Mouse (Mus musculus) neural tube, embryonic 13.5 days (tissue): ENCODE data around the gene Ppp1r15b. TPM values are rescaled to one million over a fixed set of nuclear protein-coding genes. Genes with fewer than 3 reads are reported as not detected.

Source experiments
- ATAC-seq: fragments of 200-750 bp; cut with Nextera tagmentation; 2 replicates; pipeline ENCODE4 v1.8.0; 2017; ENCODE audit warnings: low read depth, mild to moderate bottlenecking, moderate TSS enrichment, moderate library complexity
- H3K27ac ChIP-seq: fragments of 300-500 bp; sonication (generic); replicated peaks from 2 replicates; pipeline ENCODE4 v1.5.1; 2015; ENCODE audit warnings: moderate library complexity, mild to moderate bottlenecking, inconsistent platforms
- H3K27me3 ChIP-seq: fragments of 300-500 bp; sonication (generic); 2 replicates; pipeline ENCODE4 v1.6.1; 2015; ENCODE audit warnings: mild to moderate bottlenecking, inconsistent platforms
- H3K36me3 ChIP-seq: fragments of 300-500 bp; sonication (generic); 2 replicates; pipeline ENCODE4 v1.6.1; 2015; ENCODE audit warnings: mild to moderate bottlenecking, inconsistent platforms
- H3K4me1 ChIP-seq: fragments of 300-500 bp; sonication (generic); replicated peaks from 2 replicates; pipeline ENCODE4 v1.6.1; 2015; ENCODE audit warnings: inconsistent platforms
- H3K4me2 ChIP-seq: fragments of 300-500 bp; sonication (generic); 2 replicates; pipeline ENCODE4 v1.6.1; 2015; ENCODE audit warnings: inconsistent platforms, mild to moderate bottlenecking, moderate library complexity
- H3K4me3 ChIP-seq: fragments of 300-500 bp; sonication (generic); 2 replicates; pipeline ENCODE4 v1.5.1; 2015; ENCODE audit warnings: mild to moderate bottlenecking, inconsistent platforms
- H3K9ac ChIP-seq: fragments of 300-500 bp; sonication (generic); 2 replicates; pipeline ENCODE4 v1.6.1; 2015; ENCODE audit warnings: moderate library complexity, mild to moderate bottlenecking, inconsistent platforms
- H3K9me3 ChIP-seq: fragments of 300-500 bp; sonication (generic); 2 replicates; pipeline ENCODE4 v1.6.1; 2016; ENCODE audit warnings: inconsistent platforms
- WGBS: fragments of 180-500 bp; shearing (Covaris S2); methylation state at CpG from one replicate; pipeline ENCODE4 v1.1.7; 2015; 5-methylcytosine and 5-hydroxymethylcytosine counted together
- polyA plus RNA-seq: library from polyadenylated mRNA; unstranded; fragments of >200 nt; fragmentation: Nextera tagmentation; extraction: Ambion mirVana; gene quantifications from 2 replicates; pipeline ENCODE4 v1.2.1, GENCODE M21; 2015

Gene Ppp1r15b
- polyA plus RNA-seq: 27.8 and 30.8 TPM in 2 replicates

- WGBS: under 1% methylated on average over 72 of the region's 72 CpGs
- Histone ChIP-seq H3K27ac (peak within 1 kb of the TSS; percentile 97), H3K27me3 (no peaks in the 10 kb centered on the region), H3K36me3 (0 out of 2 replicates have a peak, but pooled peaks cover 3% of the 10 kb centered on the region), H3K9me3 (no peaks in the 10 kb centered on the region), H3K4me3 (peak within 1 kb of the TSS; percentile 91), H3K4me1 (peaks cover 52% of the 10 kb centered on the region), H3K4me2 (peak within 1 kb of the TSS; percentile 97), H3K9ac (peak within 1 kb of the TSS; percentile 97)
- ATAC-seq: peak; percentile 99
Measured at GRCm38 (mm10) chr1:133130638-133131560, at the start of gene Ppp1r15b. Gene Ppp1r15b, plus strand, starts transcription at chr1:133131143.

DNA sequence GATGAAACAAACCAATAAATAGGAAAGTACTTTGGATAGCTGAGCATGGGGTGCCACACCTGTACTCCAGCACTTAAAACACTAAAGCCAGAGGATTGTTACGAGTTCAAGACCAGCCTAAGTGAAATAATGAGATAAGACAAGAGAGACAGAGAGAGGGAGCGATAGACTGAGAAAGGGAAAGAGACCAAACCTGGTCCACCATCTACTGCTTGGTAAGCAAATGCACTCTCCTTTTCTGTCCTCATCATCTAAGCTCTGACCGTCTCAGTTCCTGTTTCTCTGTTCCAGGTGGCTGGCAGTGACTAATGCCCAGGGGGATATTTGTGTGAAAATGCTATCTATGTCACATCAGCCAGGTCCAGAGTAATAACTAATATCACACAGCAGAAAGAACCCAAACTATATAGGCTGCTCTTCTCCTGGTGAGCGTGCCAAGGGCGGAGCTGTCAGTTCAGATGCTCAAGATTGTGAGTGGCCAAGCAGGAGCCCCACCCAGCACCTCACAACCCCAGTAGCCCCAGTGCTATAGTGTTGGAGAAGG is 47.9 kb upstream of the Ppp1r15b start:
- Histone ChIP-seq H3K9ac (no peak overlapping the region), H3K36me3 (peaks cover 60% of the 10 kb centered on the region), H3K27me3 (peaks cover 3% of the 10 kb centered on the region; the same call in 1 of the 2 replicates), H3K4me3 (no peak overlapping the region), H3K4me2 (no peak overlapping the region), H3K4me1 (peaks cover 33% of the 10 kb centered on the region), H3K27ac (no peak overlapping the region), H3K9me3 (no peaks in the 10 kb centered on the region)
- 90% methylated on average over 5 of the region's 5 CpGs for WGBS
- no peak for ATAC-seq

- Histone ChIP-seq H3K36me3 (peaks cover 66% of the 10 kb centered on the region), H3K9ac (no peak overlapping the region), H3K4me2 (no peak overlapping the region), H3K4me3 (no peak overlapping the region), H3K27ac (no peak overlapping the region), H3K27me3 (peaks cover 3% of the 10 kb centered on the region; the same call in 1 of the 2 replicates), H3K9me3 (no peaks in the 10 kb centered on the region), H3K4me1 (peaks cover 27% of the 10 kb centered on the region)
- 79% methylated on average over 11 of the region's 11 CpGs for WGBS
- no peak for ATAC-seq
Measured at GRCm38 (mm10) chr1:133083942-133084625, 46.9 kb upstream of the Ppp1r15b start.

DNA sequence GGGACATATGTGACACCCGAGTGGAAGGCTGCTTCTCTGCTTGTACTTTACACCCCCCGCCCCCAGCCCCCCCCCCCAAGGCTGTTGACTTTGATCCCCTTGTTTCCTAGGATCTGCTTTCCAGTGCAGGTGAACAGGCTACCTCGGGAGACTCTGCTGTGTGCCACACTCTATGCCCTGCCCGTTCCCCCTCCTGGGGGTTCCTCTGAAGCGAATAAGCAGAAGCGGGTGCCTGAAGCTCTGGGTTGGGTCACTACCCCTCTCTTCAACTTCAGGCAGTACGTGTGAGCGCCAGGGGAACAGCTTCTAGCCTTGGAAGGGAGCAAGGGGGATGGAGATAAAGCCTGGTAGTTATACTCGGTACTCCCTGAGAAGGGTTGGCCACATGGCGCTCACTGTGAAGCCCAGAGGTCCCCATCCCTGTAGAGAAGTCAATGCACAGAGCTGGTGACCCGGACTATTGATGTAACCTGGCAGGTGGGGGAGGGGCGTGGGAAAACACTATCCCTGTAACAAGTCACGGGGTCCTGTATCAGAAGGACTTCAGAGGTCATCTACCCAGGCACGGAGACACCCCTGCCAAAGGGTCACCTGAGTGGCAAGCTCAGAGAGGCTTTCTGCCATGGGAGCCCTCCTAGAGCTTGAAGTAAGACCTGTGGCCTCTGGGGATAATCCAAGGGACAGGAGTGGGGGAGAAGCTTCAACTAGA is 46.1 kb upstream of the Ppp1r15b start:
- Histone ChIP-seq H3K4me1 (peaks cover 21% of the 10 kb centered on the region), H3K27ac (no peak overlapping the region), H3K36me3 (peaks cover 73% of the 10 kb centered on the region), H3K4me3 (no peak overlapping the region), H3K9ac (no peak overlapping the region), H3K4me2 (no peak overlapping the region), H3K27me3 (peaks cover 3% of the 10 kb centered on the region; the same call in 1 of the 2 replicates), H3K9me3 (no peaks in the 10 kb centered on the region)
- no peak for ATAC-seq
- 81% methylated on average over 14 of the region's 14 CpGs for WGBS

DNA sequence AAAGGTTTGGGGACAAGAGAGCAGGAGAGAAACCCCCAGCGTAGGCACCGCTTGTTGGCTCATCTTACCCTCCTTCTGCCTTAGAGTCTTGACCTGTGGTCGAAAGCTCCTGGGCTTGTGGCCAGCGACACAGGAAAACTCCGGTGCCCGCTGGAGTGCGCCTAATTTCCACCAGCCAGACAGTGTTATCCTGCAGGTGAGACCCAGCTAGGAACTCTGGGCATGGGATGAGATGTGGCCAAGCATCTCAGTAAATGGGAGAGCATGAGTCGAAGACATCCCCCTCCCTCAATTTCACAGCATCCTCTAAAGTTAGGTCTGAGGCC is 45.6 kb upstream of the Ppp1r15b start:
- Histone ChIP-seq H3K36me3 (peaks cover 78% of the 10 kb centered on the region), H3K27me3 (peaks cover 3% of the 10 kb centered on the region; the same call in 1 of the 2 replicates), H3K9me3 (no peaks in the 10 kb centered on the region), H3K4me1 (peaks cover 16% of the 10 kb centered on the region), H3K9ac (no peak overlapping the region), H3K4me2 (no peak overlapping the region), H3K4me3 (no peak overlapping the region), H3K27ac (no peak overlapping the region)
- no peak for ATAC-seq
- WGBS: 93% methylated on average over 8 of the region's 8 CpGs

GRCm38 (mm10) chr1:133086804-133087203 is 44.1 kb upstream of the Ppp1r15b start:
- Histone ChIP-seq H3K4me3 (no peak overlapping the region), H3K27me3 (peaks cover 3% of the 10 kb centered on the region; the same call in 1 of the 2 replicates), H3K27ac (peak overlapping the region; percentile 49; the same call in 1 of the 2 replicates), H3K4me1 (peaks cover 9% of the 10 kb centered on the region), H3K9me3 (no peaks in the 10 kb centered on the region), H3K9ac (no peak overlapping the region), H3K36me3 (peaks cover 80% of the 10 kb centered on the region), H3K4me2 (no peak overlapping the region)
- no peak for ATAC-seq
- 89% methylated on average over 10 of the region's 10 CpGs for whole genome bisulfite sequencing

- Histone ChIP-seq H3K27ac (peak overlapping the region; percentile 49), H3K27me3 (peaks cover 2% of the 10 kb centered on the region; the same call in 1 of the 2 replicates), H3K9ac (no peak overlapping the region), H3K4me1 (peaks cover 9% of the 10 kb centered on the region), H3K9me3 (no peaks in the 10 kb centered on the region), H3K4me3 (no peak overlapping the region), H3K4me2 (no peak overlapping the region), H3K36me3 (peaks cover 80% of the 10 kb centered on the region)
- ATAC-seq: peak; percentile 76
- 46% methylated on average over 7 of the region's 7 CpGs for WGBS
Measured at GRCm38 (mm10) chr1:133087206-133087905, 43.6 kb upstream of the Ppp1r15b start.

- 88% methylated on average over 10 of the region's 10 CpGs for WGBS
- Histone ChIP-seq H3K9me3 (no peaks in the 10 kb centered on the region), H3K4me3 (no peak overlapping the region), H3K27me3 (no peaks in the 10 kb centered on the region), H3K4me2 (no peak overlapping the region), H3K9ac (no peak overlapping the region), H3K27ac (no peak overlapping the region), H3K36me3 (peaks cover 80% of the 10 kb centered on the region), H3K4me1 (peaks cover 9% of the 10 kb centered on the region)
- no peak for ATAC-seq
Measured at GRCm38 (mm10) chr1:133088196-133088595, 42.7 kb upstream of the Ppp1r15b start.

DNA sequence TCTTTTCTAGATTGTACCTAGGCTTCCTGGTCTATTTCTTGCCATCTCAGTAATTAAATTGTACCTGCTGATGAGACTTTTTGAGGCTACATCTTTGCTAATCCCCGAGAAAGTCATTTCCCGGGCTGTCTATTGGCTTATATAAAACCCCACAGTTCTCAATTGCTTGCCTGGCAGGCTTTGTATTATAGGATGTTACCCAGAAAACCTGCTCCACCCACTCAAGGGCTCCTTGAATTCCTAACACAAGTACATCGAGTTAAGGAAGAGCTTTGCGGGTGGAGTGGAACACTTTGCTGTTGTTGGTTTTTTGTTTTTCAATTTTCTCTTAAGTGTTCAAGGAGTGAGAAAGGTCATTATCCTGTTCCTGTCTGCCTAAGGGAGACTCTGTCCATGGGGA is 41.5 kb upstream of the Ppp1r15b start:
- no peaks in the 10 kb centered on the region for H3K9me3 ChIP-seq
- peaks cover 88% of the 10 kb centered on the region for H3K36me3 ChIP-seq
- H3K27ac ChIP-seq: no peak overlapping the region
- 94% methylated on average over 4 of the region's 4 CpGs for WGBS
- H3K4me1 ChIP-seq: peaks cover 9% of the 10 kb centered on the region
- no peak for ATAC-seq
- no peak overlapping the region for H3K9ac ChIP-seq
- H3K27me3 ChIP-seq: no peaks in the 10 kb centered on the region
- H3K4me2 ChIP-seq: no peak overlapping the region
- H3K4me3 ChIP-seq: no peak overlapping the region

DNA sequence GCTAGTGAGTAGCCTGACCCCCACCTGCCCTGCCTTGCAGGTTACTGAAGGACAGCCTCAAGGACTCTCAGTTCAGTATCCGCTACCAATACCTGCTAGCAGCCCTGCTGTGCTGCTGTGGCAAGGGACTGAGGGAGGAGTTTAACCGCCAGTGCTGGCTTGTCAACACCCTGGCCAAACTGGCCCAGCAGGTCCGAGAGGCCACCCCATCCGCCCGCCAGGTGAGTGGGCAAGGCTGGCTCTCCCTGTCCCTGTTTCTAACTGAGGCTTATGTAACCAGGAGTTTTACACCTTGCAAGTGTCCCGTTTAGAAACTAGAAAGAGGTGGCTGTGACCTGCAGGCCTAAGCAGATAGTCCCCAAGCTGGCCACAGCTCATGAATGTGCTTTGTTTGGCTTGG is 40.3 kb upstream of the Ppp1r15b start:
- H3K4me3 ChIP-seq: no peak overlapping the region
- H3K36me3 ChIP-seq: peaks cover 88% of the 10 kb centered on the region
- no peaks in the 10 kb centered on the region for H3K27me3 ChIP-seq
- peaks cover 9% of the 10 kb centered on the region for H3K4me1 ChIP-seq
- H3K9me3 ChIP-seq: no peaks in the 10 kb centered on the region
- H3K4me2 ChIP-seq: no peak overlapping the region
- 82% methylated on average over 6 of the region's 6 CpGs for WGBS
- no peak for ATAC-seq
- H3K27ac ChIP-seq: no peak overlapping the region
- no peak overlapping the region for H3K9ac ChIP-seq

GRCm38 (mm10) chr1:133091483-133091882 is 39.5 kb upstream of the Ppp1r15b start:
- Histone ChIP-seq H3K4me1 (peaks cover 9% of the 10 kb centered on the region), H3K4me3 (no peak overlapping the region), H3K27ac (no peak overlapping the region), H3K9ac (no peak overlapping the region), H3K27me3 (no peaks in the 10 kb centered on the region), H3K36me3 (peaks cover 95% of the 10 kb centered on the region), H3K4me2 (no peak overlapping the region), H3K9me3 (no peaks in the 10 kb centered on the region)
- WGBS: 93% methylated on average over 8 of the region's 8 CpGs
- no peak for ATAC-seq
